Mouse (Mus musculus): ENCODE measurements around the gene Clca2. TPM values are rescaled to one million over a fixed set of nuclear protein-coding genes. Genes with fewer than 3 reads are reported as not detected.
"Not testable (repeated sequence)": the region's sequence is repeated elsewhere in the genome, so short reads cannot be mapped to it uniquely, and the experiment has no call there.

The Clca2 gene
- polyA plus RNA-seq, 1 experiment from 2014 or later, result 0.95 TPM

- H3K36me3 ChIP-seq (ENCODE audit: control insufficient read depth, insufficient read depth, low read length), result no peaks in the 10 kb centered on the region
- 82% methylated on average over 4 of the region's 4 CpGs for WGBS
- no peak overlapping the region for H3K27ac ChIP-seq (replicated peaks; ENCODE audit: low read depth, low read length)
- DNase-seq (ENCODE audit: low spot score), result no peak
- no peak overlapping the region for H3K4me2 ChIP-seq (ENCODE audit: low read depth, low read length)
- H3K27me3 ChIP-seq (replicated peaks; ENCODE audit: control insufficient read depth, insufficient read depth, low read length), result no peaks in the 10 kb centered on the region
- no peaks in the 10 kb centered on the region for H3K4me1 ChIP-seq (ENCODE audit: control insufficient read depth, insufficient read depth, low read length)
- H3K9ac ChIP-seq (ENCODE audit: low read depth, low read length), result no peak overlapping the region
- no peak overlapping the region for H3K4me3 ChIP-seq (ENCODE audit: low read depth, low read length)
- H3K9me3 ChIP-seq (ENCODE audit: control insufficient read depth, low read length), result no peaks in the 10 kb centered on the region
- no peak for ATAC-seq (ENCODE audit: low read depth)
Measured at GRCm38 (mm10) chr3:145068964-145069363, 30.3 kb downstream of the Clca2 start.

- not testable (repeated sequence) for H3K27me3 ChIP-seq (replicated peaks; ENCODE audit: control insufficient read depth, insufficient read depth, low read length); H3K27ac ChIP-seq (replicated peaks; ENCODE audit: low read depth, low read length); H3K4me3 ChIP-seq (ENCODE audit: low read depth, low read length); DNase-seq (ENCODE audit: low spot score); H3K9ac ChIP-seq (ENCODE audit: low read depth, low read length); H3K36me3 ChIP-seq (ENCODE audit: control insufficient read depth, insufficient read depth, low read length); H3K4me2 ChIP-seq (ENCODE audit: low read depth, low read length); H3K4me1 ChIP-seq (ENCODE audit: control insufficient read depth, insufficient read depth, low read length); ATAC-seq (ENCODE audit: low read depth); H3K9me3 ChIP-seq (ENCODE audit: control insufficient read depth, low read length)
- WGBS, result 93% methylated on average over 3 of the region's 3 CpGs
Measured at GRCm38 (mm10) chr3:145055138-145055537, 44.1 kb downstream of the Clca2 start.

GRCm38 (mm10) chr3:145049820-145050219 lies 49.4 kb downstream of the Clca2 start:
- no peaks in the 10 kb centered on the region for H3K36me3 ChIP-seq (ENCODE audit: control insufficient read depth, insufficient read depth, low read length)

GRCm38 (mm10) chr3:145038813-145039212 lies 60.4 kb downstream of the Clca2 start:
- H3K36me3 ChIP-seq (ENCODE audit: control insufficient read depth, insufficient read depth, low read length), result no peaks in the 10 kb centered on the region
- WGBS, result 74% methylated on average over 3 of the region's 3 CpGs
- no peak overlapping the region for H3K4me3 ChIP-seq (ENCODE audit: low read depth, low read length)
- ATAC-seq (ENCODE audit: low read depth), result no peak
- no peak overlapping the region for H3K9ac ChIP-seq (ENCODE audit: low read depth, low read length)
- no peaks in the 10 kb centered on the region for H3K4me1 ChIP-seq (ENCODE audit: control insufficient read depth, insufficient read depth, low read length)
- no peak overlapping the region for H3K27ac ChIP-seq (replicated peaks; ENCODE audit: low read depth, low read length)
- DNase-seq (ENCODE audit: low spot score), result no peak
- H3K27me3 ChIP-seq (replicated peaks; ENCODE audit: control insufficient read depth, insufficient read depth, low read length), result no peaks in the 10 kb centered on the region
- no peaks in the 10 kb centered on the region for H3K9me3 ChIP-seq (ENCODE audit: control insufficient read depth, low read length)
- H3K4me2 ChIP-seq (ENCODE audit: low read depth, low read length), result no peak overlapping the region

More at GRCm38 (mm10) chr3:145049820-145050219, 49.4 kb downstream of the Clca2 start:
- H3K4me1 ChIP-seq (ENCODE audit: control insufficient read depth, insufficient read depth, low read length), result no peaks in the 10 kb centered on the region
- ATAC-seq (ENCODE audit: low read depth) (no peak), DNase-seq (ENCODE audit: low spot score) (no peak)
- H3K9me3 ChIP-seq (ENCODE audit: control insufficient read depth, low read length), result no peaks in the 10 kb centered on the region
- H3K4me3 ChIP-seq (ENCODE audit: low read depth, low read length), result no peak overlapping the region
- H3K27ac ChIP-seq (replicated peaks; ENCODE audit: low read depth, low read length), result no peak overlapping the region
- H3K9ac ChIP-seq (ENCODE audit: low read depth, low read length), result no peak overlapping the region
- H3K27me3 ChIP-seq (replicated peaks; ENCODE audit: control insufficient read depth, insufficient read depth, low read length), result no peaks in the 10 kb centered on the region
- WGBS, result 75% methylated on average over 3 of the region's 3 CpGs
- no peak overlapping the region for H3K4me2 ChIP-seq (ENCODE audit: low read depth, low read length)

GRCm38 (mm10) chr3:145032676-145033075 lies 66.6 kb downstream of the Clca2 start, which contains the start of gene Clca1:
Gene Clca1, minus strand, starts transcription at chr3:145032776.
- ATAC-seq (ENCODE audit: low read depth), result no peak
- no peaks in the 10 kb centered on the region for H3K9me3 ChIP-seq (ENCODE audit: control insufficient read depth, low read length)
- no peaks in the 10 kb centered on the region for H3K36me3 ChIP-seq (ENCODE audit: control insufficient read depth, insufficient read depth, low read length)
- H3K4me1 ChIP-seq (ENCODE audit: control insufficient read depth, insufficient read depth, low read length), result no peaks in the 10 kb centered on the region
- no peak within 1 kb of the TSS for H3K4me3 ChIP-seq (ENCODE audit: low read depth, low read length)
- no peak within 1 kb of the TSS for H3K9ac ChIP-seq (ENCODE audit: low read depth, low read length)
- H3K27me3 ChIP-seq (replicated peaks; ENCODE audit: control insufficient read depth, insufficient read depth, low read length), result no peaks in the 10 kb centered on the region
- no peak within 1 kb of the TSS for H3K27ac ChIP-seq (replicated peaks; ENCODE audit: low read depth, low read length)
- DNase-seq (ENCODE audit: low spot score), result no peak
- no peak within 1 kb of the TSS for H3K4me2 ChIP-seq (ENCODE audit: low read depth, low read length)

GRCm38 (mm10) chr3:145028036-145028435 lies 71.2 kb downstream of the Clca2 start:
- H3K9me3 ChIP-seq (ENCODE audit: control insufficient read depth, low read length), result no peaks in the 10 kb centered on the region
- ATAC-seq (ENCODE audit: low read depth), result no peak
- H3K27me3 ChIP-seq (replicated peaks; ENCODE audit: control insufficient read depth, insufficient read depth, low read length), result no peaks in the 10 kb centered on the region
- H3K9ac ChIP-seq (ENCODE audit: low read depth, low read length), result no peak overlapping the region
- peak; percentile 12 for DNase-seq (ENCODE audit: low spot score)
- H3K36me3 ChIP-seq (ENCODE audit: control insufficient read depth, insufficient read depth, low read length), result no peaks in the 10 kb centered on the region
- no peaks in the 10 kb centered on the region for H3K4me1 ChIP-seq (ENCODE audit: control insufficient read depth, insufficient read depth, low read length)
- no peak overlapping the region for H3K4me2 ChIP-seq (ENCODE audit: low read depth, low read length)
- H3K27ac ChIP-seq (replicated peaks; ENCODE audit: low read depth, low read length), result no peak overlapping the region
- WGBS, result 68% methylated on average over 3 of the region's 3 CpGs
- no peak overlapping the region for H3K4me3 ChIP-seq (ENCODE audit: low read depth, low read length)

GRCm38 (mm10) chr3:145026750-145027149 lies 72.5 kb downstream of the Clca2 start:
- Histone ChIP-seq H3K36me3 (ENCODE audit: control insufficient read depth, insufficient read depth, low read length) (no peaks in the 10 kb centered on the region), H3K27ac (replicated peaks; ENCODE audit: low read depth, low read length) (no peak overlapping the region), H3K9me3 (ENCODE audit: control insufficient read depth, low read length) (no peaks in the 10 kb centered on the region), H3K4me1 (ENCODE audit: control insufficient read depth, insufficient read depth, low read length) (no peaks in the 10 kb centered on the region), H3K9ac (ENCODE audit: low read depth, low read length) (no peak overlapping the region), H3K27me3 (replicated peaks; ENCODE audit: control insufficient read depth, insufficient read depth, low read length) (no peaks in the 10 kb centered on the region), H3K4me3 (ENCODE audit: low read depth, low read length) (no peak overlapping the region), H3K4me2 (ENCODE audit: low read depth, low read length) (no peak overlapping the region)
- ATAC-seq (ENCODE audit: low read depth) (no peak), DNase-seq (ENCODE audit: low spot score) (peak; percentile 16)
- 28% methylated on average over 3 of the region's 3 CpGs for WGBS

Other genes with a start within 250 kb of the Clca2 start
- gene Clca4b, start 166.9 kb downstream of the Clca2 start, polyA plus RNA-seq (2014; fragmentation: Nextera tagmentation; extraction: Ambion mirVana), result not detected in 2 replicates
- not detected in 2 replicates for gene Clca4a, start 124.4 kb downstream of the Clca2 start, polyA plus RNA-seq (2014; fragmentation: Nextera tagmentation; extraction: Ambion mirVana)
- gene Clca1, start 66.7 kb downstream of the Clca2 start, polyA plus RNA-seq (2014; fragmentation: Nextera tagmentation; extraction: Ambion mirVana), result 0.25 and 0.39 TPM in 2 replicates
- 12.6 and 16.0 TPM in 2 replicates for gene Odf2l, start 19.1 kb upstream of the Clca2 start, polyA plus RNA-seq (2014; fragmentation: Nextera tagmentation; extraction: Ambion mirVana)
- gene Col24a1, start 193.0 kb upstream of the Clca2 start, polyA plus RNA-seq (2014; fragmentation: Nextera tagmentation; extraction: Ambion mirVana), result 12.6 and 16.3 TPM in 2 replicates